In genomic region chr11:98394301-98394700, GRCm38 (mm10) we compare ENCODE assay signal across 13 mouse cellular contexts. TPM values are rescaled to one million over a fixed set of nuclear protein-coding genes. Genes with fewer than 3 reads are reported as not detected.
DNase-seq lines count a peak whose midpoint lies in the region; ATAC-seq lines count a peak whose summit lies in the region.
"Had no signal": no experiment of that assay in that cellular context is flagged by ENCODE, and none has a peak within 500 bp of the region (broad histone marks: within the 10 kb centered on the region; RNA-seq: fewer than 3 reads in every experiment).

No protein-coding gene starts in this region.

- H3K4me1 ChIP-seq in embryonic facial prominence, embryonic 10.5 days: peaks cover 38% of the 10 kb centered on the region
- H3K4me1 ChIP-seq in heart, embryonic 16.5 days (ENCODE audit: control insufficient read depth, insufficient read depth, low read length): peaks cover 46% of the 10 kb centered on the region
- peaks cover 29% of the 10 kb centered on the region for H3K4me1 ChIP-seq in limb, embryonic 15.5 days

- no peak overlapping the region for H3K4me3 ChIP-seq in embryonic facial prominence, embryonic 10.5 days
- H3K4me3 ChIP-seq in heart, embryonic 16.5 days (ENCODE audit: low read length): no peak overlapping the region
- H3K4me3 ChIP-seq in limb, embryonic 15.5 days: no peak overlapping the region
- H3K4me3 ChIP-seq: embryonic facial prominence, embryonic 12.5 days had no signal

- intact Hi-C loops in gastrocnemius, postnatal 14 days (cut with DNase I; ENCODE audit: low total_unique reads): no loop called here

- peak overlapping the region; percentile 57 for H3K9ac ChIP-seq in heart, embryonic 16.5 days (ENCODE audit: low read length)
- no peak overlapping the region for H3K9ac ChIP-seq in limb, embryonic 15.5 days
- H3K9ac ChIP-seq: embryonic facial prominence, embryonic 12.5 days had no signal

- H3K4me2 ChIP-seq in heart, embryonic 16.5 days (ENCODE audit: low read depth, low read length): peak overlapping the region; percentile 43
- H3K4me2 ChIP-seq in limb, embryonic 15.5 days: no peak overlapping the region
- H3K4me2 ChIP-seq: embryonic facial prominence, embryonic 12.5 days had no signal

- H3K36me3 ChIP-seq in embryonic facial prominence, embryonic 10.5 days (replicated peaks): no peaks in the 10 kb centered on the region
- no peaks in the 10 kb centered on the region for H3K36me3 ChIP-seq in heart, embryonic 16.5 days (ENCODE audit: control insufficient read depth, insufficient read depth)
- H3K36me3 ChIP-seq in limb, embryonic 15.5 days: peaks cover 10% of the 10 kb centered on the region
- H3K36me3 ChIP-seq: embryonic facial prominence, embryonic 12.5 days had no signal

- 0 out of 2 replicates have a peak overlapping the region, but pooled peaks have one; percentile 32 for H3K27ac ChIP-seq in embryonic facial prominence, embryonic 10.5 days (replicated peaks)
- peak overlapping the region; percentile 96 for H3K27ac ChIP-seq in heart, embryonic 16.5 days (ENCODE audit: low read length)
- peak overlapping the region; percentile 78; the same call in 1 of the 2 replicates for H3K27ac ChIP-seq in limb, embryonic 15.5 days

- peak; percentile 63 for ATAC-seq in heart, embryonic 16.5 days (replicated peaks; ENCODE audit: extremely low read depth, insufficient read depth, low FRiP score)
- ATAC-seq in limb, embryonic 15.5 days (ENCODE audit: insufficient number of reproducible peaks, low FRiP score, low TSS enrichment, low read depth): no peak
- no peak for ATAC-seq in inflammation-experienced regulatory T-cells, adult 6 months
- ATAC-seq: CD4-positive, CD25-positive, alpha-beta regulatory T cell, adult 4 months had no signal

- peak; percentile 21 for DNase-seq in gastrocnemius, postnatal 10 days
- DNase-seq in gastrocnemius, postnatal 14 days: no peak
- no peak for DNase-seq in embryonic facial prominence, embryonic 10.5 days (ENCODE audit: low spot score)
- no peak for DNase-seq in natural killer cell, adult 2 months (ENCODE audit: low spot score in 2 of 2)
- DNase-seq in adrenal gland, postnatal 4 days (ENCODE audit: low spot score in 2 of 2): no peak
- DNase-seq: retina, postnatal 1 day had no signal

- H3K27me3 ChIP-seq in embryonic facial prominence, embryonic 10.5 days (replicated peaks; ENCODE audit: low read depth, poor library complexity, severe bottlenecking): peaks cover 48% of the 10 kb centered on the region
- H3K27me3 ChIP-seq in heart, embryonic 16.5 days (ENCODE audit: control insufficient read depth, insufficient read depth, low read length): no peaks in the 10 kb centered on the region; the same call in 1 of the 2 replicates
- H3K27me3 ChIP-seq in limb, embryonic 15.5 days: peaks cover 22% of the 10 kb centered on the region

- H3K9me3 ChIP-seq in embryonic facial prominence, embryonic 10.5 days: no peaks in the 10 kb centered on the region
- H3K9me3 ChIP-seq in heart, embryonic 16.5 days (replicated peaks; ENCODE audit: control insufficient read depth, low read length): no peaks in the 10 kb centered on the region
- no peaks in the 10 kb centered on the region for H3K9me3 ChIP-seq in limb, embryonic 15.5 days
- H3K9me3 ChIP-seq: embryonic facial prominence, embryonic 12.5 days had no signal

- WGBS in embryonic facial prominence, embryonic 10.5 days: 47% methylated on average over 6 of the region's 6 CpGs
- 15% methylated on average over 6 of the region's 6 CpGs for WGBS in heart, embryonic 16.5 days
- 44% methylated on average over 6 of the region's 6 CpGs for WGBS in limb, embryonic 15.5 days

RNA-seq across cellular contexts. Expression of gene Pgap3, which starts 6.0 kb away (rescaled TPM):
- 1 to 10 TPM; 3.2 to 3.5 TPM for total RNA-seq in gastrocnemius, postnatal 10 days (2021)
- total RNA-seq in gastrocnemius, postnatal 14 days (2021): 1 to 10 TPM; 2.2 to 2.9 TPM
- polyA plus RNA-seq in embryonic facial prominence, embryonic 10.5 days (2016; fragmentation: Nextera tagmentation; extraction: Ambion mirVana): 9.6 TPM in 2 replicates
- polyA plus RNA-seq in heart, embryonic 16.5 days (2015; fragmentation: Nextera tagmentation; extraction: Ambion mirVana): 18.0 and 19.0 TPM in 2 replicates
- 12.6 and 13.0 TPM in 2 replicates for polyA plus RNA-seq in limb, embryonic 15.5 days (2015; fragmentation: Nextera tagmentation; extraction: Ambion mirVana)
- polyA plus RNA-seq in inflammation-experienced regulatory T-cells, adult 6 months (2017; shearing (Covaris generic)): 1 to 10 TPM; 7.0 to 8.2 (median 7.2) TPM
- total RNA-seq in adrenal gland, postnatal 4 days (2021): 10 to 100 TPM in 1 of 2 experiments, 1 to 10 TPM in 1; 9.7 to 11.0 TPM

RNA-seq across cellular contexts. Expression of gene Pnmt, which starts 8.1 kb away (rescaled TPM):
- total RNA-seq in gastrocnemius, postnatal 10 days (2021): under 1 TPM; 0.28 to 0.77 TPM
- under 1 TPM; 0.39 to 0.53 TPM for total RNA-seq in gastrocnemius, postnatal 14 days (2021)
- 0.17 and 0.30 TPM in 2 replicates for polyA plus RNA-seq in embryonic facial prominence, embryonic 10.5 days (2016; fragmentation: Nextera tagmentation; extraction: Ambion mirVana)
- polyA plus RNA-seq in heart, embryonic 16.5 days (2015; fragmentation: Nextera tagmentation; extraction: Ambion mirVana): 0.37 and 0.39 TPM in 2 replicates
- polyA plus RNA-seq in limb, embryonic 15.5 days (2015; fragmentation: Nextera tagmentation; extraction: Ambion mirVana): 1.6 TPM in 2 replicates
- polyA plus RNA-seq in inflammation-experienced regulatory T-cells, adult 6 months (2017; shearing (Covaris generic)): not detected
- total RNA-seq in adrenal gland, postnatal 4 days (2021): 100 to 1,000 TPM; 686 to 903 TPM
- total RNA-seq: granulocyte monocyte progenitor cell, adult 5-6 weeks had no signal
- polyA plus RNA-seq: CD4-positive, CD25-positive, alpha-beta regulatory T cell, adult 4 months had no signal

RNA-seq across cellular contexts. Expression of gene Tcap, which starts 10.7 kb away (rescaled TPM):
- total RNA-seq in gastrocnemius, postnatal 10 days (2021): 100 to 1,000 TPM; 585 to 712 TPM
- total RNA-seq in gastrocnemius, postnatal 14 days (2021): 1,000 to 10,000 TPM in 1 of 2 experiments, 100 to 1,000 TPM in 1; 673 to 1,120 TPM
- polyA plus RNA-seq in embryonic facial prominence, embryonic 10.5 days (2016; fragmentation: Nextera tagmentation; extraction: Ambion mirVana): not detected in 2 replicates
- 175 TPM in 2 replicates for polyA plus RNA-seq in heart, embryonic 16.5 days (2015; fragmentation: Nextera tagmentation; extraction: Ambion mirVana)
- polyA plus RNA-seq in limb, embryonic 15.5 days (2015; fragmentation: Nextera tagmentation; extraction: Ambion mirVana): 18.1 and 45.8 TPM in 2 replicates
- not detected for polyA plus RNA-seq in inflammation-experienced regulatory T-cells, adult 6 months (2017; shearing (Covaris generic))
- 10 to 100 TPM in 1 of 2 experiments, 1 to 10 TPM in 1; 8.6 to 16.7 TPM for total RNA-seq in adrenal gland, postnatal 4 days (2021)
- total RNA-seq: granulocyte monocyte progenitor cell, adult 5-6 weeks had no signal
- polyA plus RNA-seq: CD4-positive, CD25-positive, alpha-beta regulatory T cell, adult 4 months; testis, adult 2 months had no signal

RNA-seq across cellular contexts. Expression of gene Erbb2, which starts 18.0 kb away (rescaled TPM):
- total RNA-seq in gastrocnemius, postnatal 10 days (2021): 1 to 10 TPM; 7.2 to 8.7 TPM
- 1 to 10 TPM; 3.9 to 5.3 TPM for total RNA-seq in gastrocnemius, postnatal 14 days (2021)
- polyA plus RNA-seq in embryonic facial prominence, embryonic 10.5 days (2016; fragmentation: Nextera tagmentation; extraction: Ambion mirVana): 27.5 and 29.5 TPM in 2 replicates
- 34.1 and 41.9 TPM in 2 replicates for polyA plus RNA-seq in heart, embryonic 16.5 days (2015; fragmentation: Nextera tagmentation; extraction: Ambion mirVana)
- polyA plus RNA-seq in limb, embryonic 15.5 days (2015; fragmentation: Nextera tagmentation; extraction: Ambion mirVana): 63.3 and 70.7 TPM in 2 replicates
- polyA plus RNA-seq in inflammation-experienced regulatory T-cells, adult 6 months (2017; shearing (Covaris generic)): under 1 TPM in 2 of 3 experiments, not detected in 1; 0.13 to 0.68 TPM
- 10 to 100 TPM; 10.8 to 19.4 TPM for total RNA-seq in adrenal gland, postnatal 4 days (2021)
- total RNA-seq: granulocyte monocyte progenitor cell, adult 5-6 weeks had no signal

RNA-seq across cellular contexts. Expression of gene Stard3, which starts 36.1 kb away (rescaled TPM):
- total RNA-seq in gastrocnemius, postnatal 10 days (2021): 10 to 100 TPM; 11.4 to 12.1 TPM
- total RNA-seq in gastrocnemius, postnatal 14 days (2021): 1 to 10 TPM; 7.3 to 9.4 TPM
- 40.8 and 41.7 TPM in 2 replicates for polyA plus RNA-seq in embryonic facial prominence, embryonic 10.5 days (2016; fragmentation: Nextera tagmentation; extraction: Ambion mirVana)
- polyA plus RNA-seq in heart, embryonic 16.5 days (2015; fragmentation: Nextera tagmentation; extraction: Ambion mirVana): 43.0 and 43.2 TPM in 2 replicates
- 36.6 and 40.1 TPM in 2 replicates for polyA plus RNA-seq in limb, embryonic 15.5 days (2015; fragmentation: Nextera tagmentation; extraction: Ambion mirVana)
- 10 to 100 TPM; 38.5 to 42.1 (median 40.3) TPM for polyA plus RNA-seq in inflammation-experienced regulatory T-cells, adult 6 months (2017; shearing (Covaris generic))
- total RNA-seq in adrenal gland, postnatal 4 days (2021): 10 to 100 TPM; 30.3 to 30.9 TPM

Comparison
In these comparisons a context has a peak if more than half of its experiments do, and no peak if none do; other contexts are left out.
1. H3K27ac ChIP-seq: peak in every context shown above with its lines; median percentile 96 in heart, embryonic 16.5 days; 78 in limb, embryonic 15.5 days; 32 in embryonic facial prominence, embryonic 10.5 days.
2. RNA of gene Tcap, which starts 10.7 kb away (polyA plus RNA-seq): 175 TPM in heart, embryonic 16.5 days and 18.1 to 45.8 TPM in limb, embryonic 15.5 days; not detected in embryonic facial prominence, embryonic 10.5 days and not detected in inflammation-experienced regulatory T-cells, adult 6 months; every median in the first group is over 10 times any median in the second.